Mouse (Mus musculus): ENCODE measurements around the gene Myoz1. TPM values are rescaled to one million over a fixed set of nuclear protein-coding genes. Genes with fewer than 3 reads are reported as not detected.
A peak's percentile ranks its signal among the peaks of the same experiment; 100 is the strongest.

Myoz1 gene
- polyA plus RNA-seq, 1 experiment from 2014 or later, result 0.85 TPM

DNA sequence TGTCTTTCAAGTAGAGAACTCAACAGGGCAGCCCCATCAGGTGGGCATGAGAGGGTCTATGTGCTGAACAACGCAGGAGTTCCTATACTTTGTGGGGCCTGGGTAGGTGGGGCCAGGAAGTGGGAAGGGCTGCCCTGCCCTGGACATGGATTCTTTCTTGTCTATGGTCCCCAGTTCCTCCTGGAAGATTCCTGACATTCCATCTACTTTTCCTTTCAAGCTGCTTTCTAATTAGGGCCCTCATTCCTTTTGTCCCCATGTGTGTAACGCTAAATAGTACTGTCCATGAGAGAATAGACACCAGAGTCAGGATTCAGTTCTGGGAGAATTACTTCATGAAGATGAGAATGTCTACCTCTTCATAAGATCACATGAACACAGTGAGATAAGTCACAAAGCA is 7.3 kb upstream of the Myoz1 start:
- H3K4me1 ChIP-seq (ENCODE audit: control insufficient read depth, insufficient read depth, low read length), result peaks cover 7% of the 10 kb centered on the region; the same call in 1 of the 2 replicates
- H3K27me3 ChIP-seq (ENCODE audit: control insufficient read depth, insufficient read depth, low read length), result peaks cover 8% of the 10 kb centered on the region
- no peak overlapping the region for H3K4me3 ChIP-seq (ENCODE audit: low read depth, low read length)
- no peaks in the 10 kb centered on the region for H3K36me3 ChIP-seq (ENCODE audit: control insufficient read depth, insufficient read depth, low read length)
- ATAC-seq (ENCODE audit: insufficient number of reproducible peaks, low FRiP score, low TSS enrichment, low read depth) (no peak), DNase-seq (ENCODE audit: low spot score) (no peak)
- no peak overlapping the region for H3K4me2 ChIP-seq (ENCODE audit: low read depth, severe bottlenecking)
- H3K9me3 ChIP-seq (ENCODE audit: control insufficient read depth, low read length), result no peaks in the 10 kb centered on the region
- H3K27ac ChIP-seq (replicated peaks; ENCODE audit: low read depth, low read length), result no peak overlapping the region
- 59% methylated on average over 2 of the region's 2 CpGs for WGBS
- H3K9ac ChIP-seq (ENCODE audit: low read length), result no peak overlapping the region

DNA sequence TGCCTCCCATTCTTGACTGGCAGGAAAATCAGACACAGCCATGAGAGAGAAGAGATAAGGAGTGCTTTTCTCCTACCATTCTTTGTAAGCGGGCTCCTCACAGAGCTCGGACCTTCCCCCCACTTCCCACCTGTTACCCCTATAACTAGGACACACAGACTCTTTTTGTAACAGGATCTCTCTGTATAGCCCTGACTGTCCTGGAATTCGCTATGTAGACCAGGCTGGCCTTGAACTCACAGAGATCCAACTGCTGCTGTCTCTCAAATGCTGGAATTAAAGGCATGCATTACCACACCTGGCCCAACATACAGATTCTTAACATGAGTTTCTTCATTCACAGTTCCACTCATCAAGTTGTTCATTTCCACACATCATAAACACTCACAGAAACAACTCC is 6.4 kb upstream of the Myoz1 start:
- Histone ChIP-seq H3K27me3 (ENCODE audit: control insufficient read depth, insufficient read depth, low read length) (peaks cover 8% of the 10 kb centered on the region), H3K4me1 (ENCODE audit: control insufficient read depth, insufficient read depth, low read length) (peaks cover 7% of the 10 kb centered on the region; the same call in 1 of the 2 replicates), H3K4me2 (ENCODE audit: low read depth, severe bottlenecking) (no peak overlapping the region; the same call in 1 of the 2 replicates), H3K36me3 (ENCODE audit: control insufficient read depth, insufficient read depth, low read length) (no peaks in the 10 kb centered on the region), H3K4me3 (ENCODE audit: low read depth, low read length) (no peak overlapping the region), H3K9me3 (ENCODE audit: control insufficient read depth, low read length) (no peaks in the 10 kb centered on the region), H3K27ac (replicated peaks; ENCODE audit: low read depth, low read length) (no peak overlapping the region), H3K9ac (ENCODE audit: low read length) (no peak overlapping the region)
- 85% methylated on average over 3 of the region's 3 CpGs for WGBS
- ATAC-seq (ENCODE audit: insufficient number of reproducible peaks, low FRiP score, low TSS enrichment, low read depth) (no peak), DNase-seq (ENCODE audit: low spot score) (no peak)

DNA sequence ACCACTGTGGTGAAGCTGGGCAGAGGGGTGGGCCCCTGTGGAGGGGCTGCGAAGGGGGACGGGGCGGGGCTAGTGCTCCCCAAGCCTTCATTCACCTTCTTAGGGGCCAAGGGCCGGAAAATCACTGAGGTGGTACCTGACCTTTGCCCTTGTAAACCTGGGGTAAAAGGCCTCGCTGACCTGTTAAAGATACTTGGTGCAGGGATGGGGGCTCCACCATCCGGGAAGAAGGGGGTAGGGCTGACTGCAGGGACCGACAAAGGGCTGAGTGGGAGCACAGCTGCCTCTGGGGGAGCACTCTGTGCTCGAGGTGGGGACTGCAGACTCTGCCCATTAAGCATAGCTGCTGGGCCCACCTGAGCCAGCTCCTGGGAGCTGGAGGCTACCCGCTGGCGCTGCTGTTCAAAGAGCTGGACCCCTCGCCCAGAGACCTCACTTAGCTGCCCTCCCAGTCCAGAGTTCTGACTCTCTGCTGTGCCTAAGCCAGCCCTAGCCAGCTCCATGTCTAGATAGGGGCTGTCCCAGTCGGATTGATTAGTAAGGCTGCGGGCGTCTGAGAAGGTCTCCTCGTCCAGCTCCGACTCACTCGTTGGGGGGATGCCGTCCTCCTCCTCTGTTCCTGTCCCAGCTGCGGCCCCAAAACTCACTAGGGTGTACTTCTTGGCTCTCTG is 5.5 kb upstream of the Myoz1 start:
- Histone ChIP-seq H3K27me3 (ENCODE audit: control insufficient read depth, insufficient read depth, low read length) (peaks cover 8% of the 10 kb centered on the region), H3K4me3 (ENCODE audit: low read depth, low read length) (peak overlapping the region; percentile 40), H3K36me3 (ENCODE audit: control insufficient read depth, insufficient read depth, low read length) (no peaks in the 10 kb centered on the region), H3K27ac (replicated peaks; ENCODE audit: low read depth, low read length) (peak overlapping the region; percentile 67), H3K9ac (ENCODE audit: low read length) (peak overlapping the region; percentile 73), H3K9me3 (ENCODE audit: control insufficient read depth, low read length) (no peaks in the 10 kb centered on the region), H3K4me1 (ENCODE audit: control insufficient read depth, insufficient read depth, low read length) (peaks cover 7% of the 10 kb centered on the region; the same call in 1 of the 2 replicates), H3K4me2 (ENCODE audit: low read depth, severe bottlenecking) (peak overlapping the region; percentile 85)
- 9% methylated on average over 19 of the region's 19 CpGs for WGBS
- DNase-seq (ENCODE audit: low spot score) (no peak), ATAC-seq (ENCODE audit: insufficient number of reproducible peaks, low FRiP score, low TSS enrichment, low read depth) (peak; percentile 21; the same call in 1 of the 2 replicates)

DNA sequence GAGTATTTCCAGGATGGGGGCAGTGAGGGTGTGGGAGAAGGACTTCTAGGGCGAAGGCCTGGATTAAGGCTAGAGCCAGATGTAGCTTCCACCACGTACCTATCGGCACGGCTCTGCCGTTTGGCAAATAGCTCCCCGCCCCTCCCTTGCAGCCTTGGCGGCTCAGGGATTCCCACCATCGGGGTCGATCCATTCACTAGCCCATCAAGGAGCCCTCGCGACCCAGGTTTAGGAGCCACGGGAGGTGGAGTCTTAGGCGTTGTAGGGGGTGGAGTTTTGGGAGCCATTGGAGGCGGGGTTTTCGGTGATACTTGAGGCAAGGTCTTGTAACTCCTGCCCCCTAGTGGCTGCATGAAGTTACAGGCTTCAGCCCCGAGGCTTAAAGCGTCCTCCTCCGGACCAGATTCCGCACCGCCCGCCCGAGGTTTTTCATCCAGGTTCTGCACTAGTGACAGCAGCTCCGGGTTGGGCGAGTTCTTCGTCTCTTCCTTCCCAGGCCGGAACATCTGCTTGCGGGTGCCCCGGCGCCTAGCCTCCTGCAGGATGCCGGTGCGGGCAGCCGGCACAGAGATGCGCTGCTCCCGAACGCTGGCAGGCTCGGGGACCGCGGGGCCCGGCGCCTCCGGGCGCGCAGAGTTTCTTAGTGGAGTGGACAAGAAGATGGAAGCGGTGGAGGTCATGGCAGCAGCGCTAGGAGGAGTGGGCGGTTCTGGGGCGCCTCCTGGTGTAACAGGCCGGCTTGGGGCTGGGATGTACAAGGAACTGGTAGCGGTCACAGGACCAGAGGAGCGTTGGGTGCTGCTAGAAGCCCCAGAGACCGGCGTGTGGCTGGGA is 4.7 kb upstream of the Myoz1 start:
- peak overlapping the region; percentile 67 for H3K27ac ChIP-seq (replicated peaks; ENCODE audit: low read depth, low read length)
- H3K36me3 ChIP-seq (ENCODE audit: control insufficient read depth, insufficient read depth, low read length), result no peaks in the 10 kb centered on the region
- WGBS, result 1% methylated on average over 52 of the region's 52 CpGs

DNA sequence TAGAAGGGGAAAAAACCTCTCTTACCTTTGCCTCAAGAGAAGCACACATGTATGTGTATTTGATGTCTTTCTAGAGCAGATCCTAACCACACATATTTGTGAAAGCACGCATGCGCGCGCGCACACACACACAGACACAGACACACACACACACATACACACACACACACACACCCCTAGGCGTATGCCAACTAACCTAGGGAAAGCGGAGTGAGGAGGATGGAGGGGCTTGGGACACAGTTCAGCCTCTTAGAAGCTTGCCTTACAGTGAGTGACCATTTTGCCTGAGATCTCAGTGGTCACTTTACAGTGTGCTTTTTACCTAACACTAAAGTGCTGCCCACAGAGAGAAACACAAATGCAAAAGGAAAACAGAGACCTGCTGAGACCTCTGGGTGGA is 3.3 kb upstream of the Myoz1 start:
- H3K9me3 ChIP-seq (ENCODE audit: control insufficient read depth, low read length), result no peaks in the 10 kb centered on the region
- H3K4me1 ChIP-seq (ENCODE audit: control insufficient read depth, insufficient read depth, low read length), result peaks cover 7% of the 10 kb centered on the region; the same call in 1 of the 2 replicates
- no peak overlapping the region for H3K27ac ChIP-seq (replicated peaks; ENCODE audit: low read depth, low read length)
- DNase-seq (ENCODE audit: low spot score) (no peak), ATAC-seq (ENCODE audit: insufficient number of reproducible peaks, low FRiP score, low TSS enrichment, low read depth) (no peak)
- 93% methylated on average over 7 of the region's 7 CpGs for WGBS
- no peak overlapping the region for H3K4me2 ChIP-seq (ENCODE audit: low read depth, severe bottlenecking)
- H3K36me3 ChIP-seq (ENCODE audit: control insufficient read depth, insufficient read depth, low read length), result no peaks in the 10 kb centered on the region
- H3K27me3 ChIP-seq (ENCODE audit: control insufficient read depth, insufficient read depth, low read length), result peaks cover 8% of the 10 kb centered on the region; the same call in 1 of the 2 replicates
- H3K9ac ChIP-seq (ENCODE audit: low read length), result no peak overlapping the region
- H3K4me3 ChIP-seq (ENCODE audit: low read depth, low read length), result no peak overlapping the region

More for the DNA sequence above, 4.7 kb upstream of the Myoz1 start:
- peaks cover 8% of the 10 kb centered on the region for H3K27me3 ChIP-seq (ENCODE audit: control insufficient read depth, insufficient read depth, low read length)
- DNase-seq (ENCODE audit: low spot score) (peak; percentile 95), ATAC-seq (ENCODE audit: insufficient number of reproducible peaks, low FRiP score, low TSS enrichment, low read depth) (peak; percentile 79)
- H3K4me2 ChIP-seq (ENCODE audit: low read depth, severe bottlenecking), result peak overlapping the region; percentile 85
- peak overlapping the region; percentile 40 for H3K4me3 ChIP-seq (ENCODE audit: low read depth, low read length)
- peaks cover 7% of the 10 kb centered on the region; the same call in 1 of the 2 replicates for H3K4me1 ChIP-seq (ENCODE audit: control insufficient read depth, insufficient read depth, low read length)
- peak overlapping the region; percentile 73 for H3K9ac ChIP-seq (ENCODE audit: low read length)
- H3K9me3 ChIP-seq (ENCODE audit: control insufficient read depth, low read length), result no peaks in the 10 kb centered on the region

DNA sequence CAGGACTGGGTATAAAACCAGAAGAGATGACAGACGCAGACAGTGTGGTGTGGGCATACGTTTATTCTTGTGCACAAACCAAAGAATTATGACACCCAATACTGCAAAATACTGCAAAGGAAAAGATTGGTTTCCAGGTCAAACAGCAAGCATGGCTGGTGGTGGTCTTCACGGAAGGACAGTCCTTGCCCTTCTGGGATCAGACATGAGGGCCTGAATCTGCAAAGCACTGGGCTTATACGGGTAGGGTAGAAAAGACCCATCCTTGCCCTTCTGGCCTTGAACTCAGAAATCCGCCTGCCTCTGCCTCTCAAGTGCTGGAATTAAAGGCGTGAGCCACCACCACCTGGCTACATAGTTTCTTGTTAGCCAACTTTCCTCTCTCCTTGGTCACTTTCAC is 2.6 kb upstream of the Myoz1 start:
- H3K9me3 ChIP-seq (ENCODE audit: control insufficient read depth, low read length), result no peaks in the 10 kb centered on the region
- no peak for DNase-seq (ENCODE audit: low spot score)
- H3K27me3 ChIP-seq (ENCODE audit: control insufficient read depth, insufficient read depth, low read length), result peaks cover 8% of the 10 kb centered on the region; the same call in 1 of the 2 replicates
- H3K4me3 ChIP-seq (ENCODE audit: low read depth, low read length), result no peak overlapping the region
- no peaks in the 10 kb centered on the region for H3K36me3 ChIP-seq (ENCODE audit: control insufficient read depth, insufficient read depth, low read length)
- 89% methylated on average over 6 of the region's 6 CpGs for WGBS
- H3K4me2 ChIP-seq (ENCODE audit: low read depth, severe bottlenecking), result no peak overlapping the region
- no peak overlapping the region for H3K27ac ChIP-seq (replicated peaks; ENCODE audit: low read depth, low read length)
- ATAC-seq (ENCODE audit: insufficient number of reproducible peaks, low FRiP score, low TSS enrichment, low read depth), result no peak
- H3K4me1 ChIP-seq (ENCODE audit: control insufficient read depth, insufficient read depth, low read length), result peaks cover 7% of the 10 kb centered on the region; the same call in 1 of the 2 replicates
- H3K9ac ChIP-seq (ENCODE audit: low read length), result no peak overlapping the region

DNA sequence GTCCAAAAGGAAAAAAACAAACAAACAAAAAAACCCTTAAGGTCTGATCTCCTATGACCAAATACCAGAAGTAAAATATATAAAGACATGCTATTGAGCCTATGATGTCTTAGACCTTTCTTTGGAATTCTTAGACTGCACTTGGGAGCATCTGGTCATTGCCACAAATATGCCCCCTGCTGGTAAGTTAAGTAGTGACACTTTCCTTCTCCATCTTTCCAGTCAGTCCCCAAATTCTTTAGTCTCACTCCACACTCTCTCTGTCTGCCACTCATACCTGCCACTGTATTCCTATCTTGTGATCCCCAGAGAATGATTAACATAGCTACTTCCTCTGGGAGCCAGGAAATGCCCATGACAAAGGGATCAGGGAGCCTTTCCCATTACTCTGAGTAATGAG is 2.0 kb upstream of the Myoz1 start:
- Histone ChIP-seq H3K9ac (ENCODE audit: low read length) (no peak overlapping the region), H3K27me3 (ENCODE audit: control insufficient read depth, insufficient read depth, low read length) (peaks cover 8% of the 10 kb centered on the region; the same call in 1 of the 2 replicates), H3K4me3 (ENCODE audit: low read depth, low read length) (no peak overlapping the region), H3K4me2 (ENCODE audit: low read depth, severe bottlenecking) (no peak overlapping the region), H3K4me1 (ENCODE audit: control insufficient read depth, insufficient read depth, low read length) (peaks cover 7% of the 10 kb centered on the region; the same call in 1 of the 2 replicates), H3K27ac (replicated peaks; ENCODE audit: low read depth, low read length) (no peak overlapping the region), H3K36me3 (ENCODE audit: control insufficient read depth, insufficient read depth, low read length) (no peaks in the 10 kb centered on the region), H3K9me3 (ENCODE audit: control insufficient read depth, low read length) (no peaks in the 10 kb centered on the region)
- no peak for ATAC-seq (ENCODE audit: insufficient number of reproducible peaks, low FRiP score, low TSS enrichment, low read depth)
- no peak for DNase-seq (ENCODE audit: low spot score)

DNA sequence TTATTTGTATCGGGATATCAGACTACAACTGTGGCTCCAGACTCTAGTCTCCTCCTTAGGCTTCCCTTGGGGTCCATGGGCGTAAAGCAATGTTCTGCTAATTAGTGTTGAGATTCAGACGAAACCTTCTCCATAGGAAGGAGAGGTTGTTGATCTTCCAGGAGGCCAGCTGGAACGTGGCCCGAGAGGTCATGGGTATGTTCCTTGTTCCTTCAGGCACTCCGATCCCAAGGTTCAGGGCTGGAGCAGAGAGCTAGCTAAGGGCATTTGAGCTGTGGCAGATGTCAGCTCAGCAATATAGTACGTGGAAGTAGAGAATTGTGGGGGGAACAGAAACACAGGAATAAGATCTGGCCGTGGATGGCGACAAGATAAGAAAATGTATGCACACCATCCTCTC is 609 bp downstream of the Myoz1 start:
- WGBS, result 81% methylated on average over 9 of the region's 9 CpGs
- no peaks in the 10 kb centered on the region for H3K9me3 ChIP-seq (ENCODE audit: control insufficient read depth, low read length)
- DNase-seq (ENCODE audit: low spot score), result no peak
- H3K4me3 ChIP-seq (ENCODE audit: low read depth, low read length), result no peak overlapping the region
- no peaks in the 10 kb centered on the region for H3K4me1 ChIP-seq (ENCODE audit: control insufficient read depth, insufficient read depth, low read length)
- no peaks in the 10 kb centered on the region for H3K27me3 ChIP-seq (ENCODE audit: control insufficient read depth, insufficient read depth, low read length)
- H3K4me2 ChIP-seq (ENCODE audit: low read depth, severe bottlenecking), result no peak overlapping the region
- no peaks in the 10 kb centered on the region for H3K36me3 ChIP-seq (ENCODE audit: control insufficient read depth, insufficient read depth, low read length)
- H3K9ac ChIP-seq (ENCODE audit: low read length), result no peak overlapping the region
- no peak overlapping the region for H3K27ac ChIP-seq (replicated peaks; ENCODE audit: low read depth, low read length)
- no peak for ATAC-seq (ENCODE audit: insufficient number of reproducible peaks, low FRiP score, low TSS enrichment, low read depth)

Measured in limb, embryonic 11.5 days (tissue).